Mouse (Mus musculus): ENCODE measurements around the gene Gm42372. TPM values are rescaled to one million over a fixed set of nuclear protein-coding genes. Genes with fewer than 3 reads are reported as not detected.

Gene Gm42372
- 1.2 TPM for polyA plus RNA-seq (2017; shearing (Covaris generic))

GRCm38 (mm10) chr7:16982859-16983568 lies at the start of gene Gm42372:
Gene Gm42372 (plus strand): TSS chr7:16983086.

GRCm38 (mm10) chr7:16944061-16944807 lies 38.7 kb upstream of the Gm42372 start, which contains the start of gene Pnmal2:
Gene Pnmal2 (plus strand): TSS chr7:16944682.

GRCm38 (mm10) chr7:16959539-16960187 lies 23.2 kb upstream of the Gm42372 start, which contains the start of gene Pnmal1:
Gene Pnmal1 (plus strand): TSS chr7:16959679.

GRCm38 (mm10) chr7:16992451-16992807 lies 9.5 kb downstream of the Gm42372 start, which contains the start of gene Ccdc8:
Gene Ccdc8 (plus strand): TSS chr7:16992708.

GRCm38 (mm10) chr7:17027588-17028343 lies 44.9 kb downstream of the Gm42372 start, which contains the start of gene Ppp5c:
Gene Ppp5c (minus strand): TSS chr7:17027924.

Other genes starting within 250 kb of the Gm42372 start
- 83.6 TPM for gene Ap2s1, start 244.7 kb upstream of the Gm42372 start, polyA plus RNA-seq (2017; shearing (Covaris generic))
- gene Slc1a5, start 201.7 kb upstream of the Gm42372 start, polyA plus RNA-seq (2017; shearing (Covaris generic)), result 289 TPM
- gene Strn4, start 167.2 kb upstream of the Gm42372 start, polyA plus RNA-seq (2017; shearing (Covaris generic)), result 61.7 TPM
- 19.9 TPM for gene Fkrp, start 166.4 kb upstream of the Gm42372 start, polyA plus RNA-seq (2017; shearing (Covaris generic))
- 119 TPM for gene Prkd2, start 140.2 kb upstream of the Gm42372 start, polyA plus RNA-seq (2017; shearing (Covaris generic))
- gene Dact3, start 107.8 kb upstream of the Gm42372 start, polyA plus RNA-seq (2017; shearing (Covaris generic)), result 0.25 TPM
- gene Gng8, start 91.3 kb upstream of the Gm42372 start, polyA plus RNA-seq (2017; shearing (Covaris generic)), result not detected
- gene Ptgir, start 76.6 kb upstream of the Gm42372 start, polyA plus RNA-seq (2017; shearing (Covaris generic)), result 0.34 TPM
- gene Calm3, start 59.0 kb upstream of the Gm42372 start, polyA plus RNA-seq (2017; shearing (Covaris generic)), result 87.7 TPM
- not detected for gene Pnmal2, start 38.4 kb upstream of the Gm42372 start, polyA plus RNA-seq (2017; shearing (Covaris generic))
- not detected for gene Pnmal1, start 23.4 kb upstream of the Gm42372 start, polyA plus RNA-seq (2017; shearing (Covaris generic))
- gene Ccdc8, start 9.6 kb downstream of the Gm42372 start, polyA plus RNA-seq (2017; shearing (Covaris generic)), result 0.10 TPM
- 77.8 TPM for gene Ppp5c, start 44.8 kb downstream of the Gm42372 start, polyA plus RNA-seq (2017; shearing (Covaris generic))
- gene Hif3a, start 79.3 kb downstream of the Gm42372 start, polyA plus RNA-seq (2017; shearing (Covaris generic)), result 0.46 TPM
- gene Psg16, start 91.0 kb downstream of the Gm42372 start, polyA plus RNA-seq (2017; shearing (Covaris generic)), result 0.50 TPM
- gene Ceacam3, start 167.2 kb downstream of the Gm42372 start, polyA plus RNA-seq (2017; shearing (Covaris generic)), result not detected
- not detected for gene Psg29, start 220.4 kb downstream of the Gm42372 start, polyA plus RNA-seq (2017; shearing (Covaris generic))